ENCODE assay signal across 11 mouse cellular contexts in genomic region chr17:25462236-25462875, GRCm38 (mm10). TPM values are rescaled to one million over a fixed set of nuclear protein-coding genes. Genes with fewer than 3 reads are reported as not detected.
DNase-seq lines count a peak whose midpoint lies in the region; ATAC-seq and TF ChIP-seq lines count a peak whose summit lies in the region.
"Had no signal": no experiment of that assay in that cellular context is flagged by ENCODE, and none has a peak within 500 bp of the region (broad histone marks: within the 10 kb centered on the region; RNA-seq: fewer than 3 reads in every experiment).

No protein-coding gene starts in this region.

- 17% methylated on average over 9 of the region's 9 CpGs for WGBS in kidney, postnatal 0 days
- WGBS in embryonic facial prominence, embryonic 13.5 days: 26% methylated on average over 9 of the region's 9 CpGs
- WGBS in hindbrain, embryonic 10.5 days: 40% methylated on average over 9 of the region's 9 CpGs
- 20% methylated on average over 9 of the region's 9 CpGs for WGBS in midbrain, embryonic 14.5 days
- WGBS in thymus, adult 2 months: 42% methylated on average over 9 of the region's 9 CpGs

- TF ChIP-seq CTCF in kidney, postnatal 0 days (IDR thresholded peaks at IDR 0.05; ENCODE audit: low read depth): no peak
- no peak for TF ChIP-seq CTCF in thymus, adult 2 months (IDR thresholded peaks at IDR 0.05; ENCODE audit: borderline replicate concordance, control insufficient read depth, extremely low read depth, insufficient read depth, low read length, poor library complexity)

- no peak overlapping the region for H3K4me2 ChIP-seq in kidney, postnatal 0 days (ENCODE audit: low read length)
- no peak overlapping the region for H3K4me2 ChIP-seq in embryonic facial prominence, embryonic 13.5 days
- no peak overlapping the region for H3K4me2 ChIP-seq in midbrain, embryonic 14.5 days (ENCODE audit: low read length)

- no peaks in the 10 kb centered on the region for H3K27me3 ChIP-seq in kidney, postnatal 0 days (ENCODE audit: insufficient read depth, low read length)
- no peaks in the 10 kb centered on the region for H3K27me3 ChIP-seq in embryonic facial prominence, embryonic 13.5 days
- H3K27me3 ChIP-seq in hindbrain, embryonic 10.5 days (ENCODE audit: insufficient read depth, poor library complexity, severe bottlenecking): no peaks in the 10 kb centered on the region
- H3K27me3 ChIP-seq in midbrain, embryonic 14.5 days (ENCODE audit: control insufficient read depth, insufficient read depth, low read length): no peaks in the 10 kb centered on the region
- no peaks in the 10 kb centered on the region for H3K27me3 ChIP-seq in thymus, adult 2 months (ENCODE audit: control insufficient read depth, insufficient read depth, low read length)

- no peaks in the 10 kb centered on the region for H3K9me3 ChIP-seq in kidney, postnatal 0 days (replicated peaks; ENCODE audit: low read length)
- no peaks in the 10 kb centered on the region for H3K9me3 ChIP-seq in embryonic facial prominence, embryonic 13.5 days
- H3K9me3 ChIP-seq in hindbrain, embryonic 10.5 days: 0 out of 2 replicates have a peak, but pooled peaks cover 3% of the 10 kb centered on the region
- no peaks in the 10 kb centered on the region for H3K9me3 ChIP-seq in midbrain, embryonic 14.5 days (ENCODE audit: control insufficient read depth, low read length)
- H3K9me3 ChIP-seq: G1E had no signal

- H3K4me3 ChIP-seq in kidney, postnatal 0 days (replicated peaks; ENCODE audit: low read depth, low read length): no peak overlapping the region
- no peak overlapping the region for H3K4me3 ChIP-seq in embryonic facial prominence, embryonic 13.5 days
- no peak overlapping the region for H3K4me3 ChIP-seq in hindbrain, embryonic 10.5 days
- H3K4me3 ChIP-seq in midbrain, embryonic 14.5 days (replicated peaks; ENCODE audit: low read depth, low read length): no peak overlapping the region
- H3K4me3 ChIP-seq in thymus, adult 2 months (ENCODE audit: control insufficient read depth, insufficient read depth, low read length): no peak overlapping the region

- H3K9ac ChIP-seq in kidney, postnatal 0 days (ENCODE audit: low read depth, low read length): no peak overlapping the region
- H3K9ac ChIP-seq in embryonic facial prominence, embryonic 13.5 days: no peak overlapping the region; the same call in 1 of the 2 replicates
- H3K9ac ChIP-seq in midbrain, embryonic 14.5 days (replicated peaks; ENCODE audit: low read length): no peak overlapping the region
- H3K9ac ChIP-seq: liver, postnatal 0 days had no signal

- no peaks in the 10 kb centered on the region for H3K36me3 ChIP-seq in kidney, postnatal 0 days (ENCODE audit: insufficient read depth, low read length)
- no peaks in the 10 kb centered on the region for H3K36me3 ChIP-seq in embryonic facial prominence, embryonic 13.5 days
- H3K36me3 ChIP-seq in hindbrain, embryonic 10.5 days: no peaks in the 10 kb centered on the region
- no peaks in the 10 kb centered on the region for H3K36me3 ChIP-seq in midbrain, embryonic 14.5 days (ENCODE audit: control insufficient read depth, insufficient read depth, low read length)
- H3K36me3 ChIP-seq in thymus, adult 2 months (ENCODE audit: control insufficient read depth, insufficient read depth, low read length): no peaks in the 10 kb centered on the region
- H3K36me3 ChIP-seq: G1E had no signal

- peak; percentile 42 for DNase-seq in kidney, postnatal 0 days (ENCODE audit: low spot score)
- no peak for DNase-seq in kidney, adult 8-10 months
- peak; percentile 18 for DNase-seq in hindbrain, embryonic 10.5 days (ENCODE audit: low spot score)
- DNase-seq in midbrain, embryonic 14.5 days: peak; percentile 61
- DNase-seq in ovary, adult 18-20 months (ENCODE audit: low spot score): no peak
- DNase-seq in urinary bladder, adult 2 months (ENCODE audit: low spot score): no peak
- DNase-seq in thymus, adult 2 months: no peak
- DNase-seq: liver, postnatal 0 days had no signal

- ATAC-seq in kidney, postnatal 0 days (replicated peaks; ENCODE audit: low FRiP score, low read depth): peak; percentile 57; the same call in 1 of the 2 replicates
- ATAC-seq in embryonic facial prominence, embryonic 13.5 days (ENCODE audit: insufficient number of reproducible peaks, insufficient read depth, low FRiP score, low TSS enrichment, low read depth): 0 out of 2 replicates have a peak, but pooled peaks have one; percentile 43
- no peak for ATAC-seq in midbrain, embryonic 14.5 days (ENCODE audit: low FRiP score, low TSS enrichment)
- ATAC-seq: liver, postnatal 0 days had no signal

- no peak overlapping the region for H3K27ac ChIP-seq in kidney, postnatal 0 days
- no peak overlapping the region for H3K27ac ChIP-seq in embryonic facial prominence, embryonic 13.5 days
- peak overlapping the region; percentile 74 for H3K27ac ChIP-seq in hindbrain, embryonic 10.5 days
- H3K27ac ChIP-seq in midbrain, embryonic 14.5 days (replicated peaks; ENCODE audit: low read depth, low read length): no peak overlapping the region
- no peak overlapping the region for H3K27ac ChIP-seq in thymus, adult 2 months (ENCODE audit: control insufficient read depth, insufficient read depth, low read length)

- no peaks in the 10 kb centered on the region for H3K4me1 ChIP-seq in kidney, postnatal 0 days (replicated peaks; ENCODE audit: insufficient read depth, low read length)
- H3K4me1 ChIP-seq in embryonic facial prominence, embryonic 13.5 days: peaks cover 13% of the 10 kb centered on the region
- H3K4me1 ChIP-seq in hindbrain, embryonic 10.5 days (replicated peaks): peaks cover 11% of the 10 kb centered on the region
- H3K4me1 ChIP-seq in midbrain, embryonic 14.5 days (ENCODE audit: control insufficient read depth, insufficient read depth, low read length): peaks cover 8% of the 10 kb centered on the region
- no peaks in the 10 kb centered on the region for H3K4me1 ChIP-seq in thymus, adult 2 months (replicated peaks; ENCODE audit: control insufficient read depth, insufficient read depth, low read length)

- TF ChIP-seq POLR2A in thymus, adult 2 months (IDR thresholded peaks at IDR 0.05; ENCODE audit: control insufficient read depth, extremely low read depth, insufficient read depth, low read length, poor library complexity): no peak

RNA-seq across cellular contexts. Expression of gene Tekt4, which starts 7.9 kb away (rescaled TPM):
- polyA plus RNA-seq in kidney, postnatal 0 days (2015; fragmentation: Nextera tagmentation; extraction: Ambion mirVana): 0.14 TPM in 1 of 2 replicates, not detected in the other
- polyA plus RNA-seq in embryonic facial prominence, embryonic 13.5 days (2015; fragmentation: Nextera tagmentation; extraction: Ambion mirVana): not detected in 2 replicates
- polyA plus RNA-seq in hindbrain, embryonic 10.5 days (2016; fragmentation: Nextera tagmentation; extraction: Ambion mirVana): 1.2 and 2.8 TPM in 2 replicates
- 0.46 and 0.50 TPM in 2 replicates for polyA plus RNA-seq in midbrain, embryonic 14.5 days (2014; fragmentation: Nextera tagmentation; extraction: Ambion mirVana)
- polyA plus RNA-seq in urinary bladder, adult 2 months (2012; rRNA removed): 0.12 and 0.15 TPM in 2 replicates
- polyA plus RNA-seq in thymus, adult 2 months (2012; rRNA removed): 0.19 and 0.42 TPM in 2 replicates
- polyA plus RNA-seq: G1E had no signal

RNA-seq across cellular contexts. Expression of gene Cacna1h, which starts 28.8 kb away (rescaled TPM):
- 1.2 and 1.7 TPM in 2 replicates for polyA plus RNA-seq in kidney, postnatal 0 days (2015; fragmentation: Nextera tagmentation; extraction: Ambion mirVana)
- polyA plus RNA-seq in embryonic facial prominence, embryonic 13.5 days (2015; fragmentation: Nextera tagmentation; extraction: Ambion mirVana): 6.2 and 8.6 TPM in 2 replicates
- polyA plus RNA-seq in hindbrain, embryonic 10.5 days (2016; fragmentation: Nextera tagmentation; extraction: Ambion mirVana): 3.9 and 6.8 TPM in 2 replicates
- polyA plus RNA-seq in midbrain, embryonic 14.5 days (2014; fragmentation: Nextera tagmentation; extraction: Ambion mirVana): 11.3 and 15.0 TPM in 2 replicates
- polyA plus RNA-seq in urinary bladder, adult 2 months (2012; rRNA removed): 28.6 and 59.3 TPM in 2 replicates
- 1.5 and 4.3 TPM in 2 replicates for polyA plus RNA-seq in thymus, adult 2 months (2012; rRNA removed)
- polyA plus RNA-seq: G1E had no signal

RNA-seq across cellular contexts. Expression of gene Sstr5, which starts 34.7 kb away (rescaled TPM):
- polyA plus RNA-seq in kidney, postnatal 0 days (2015; fragmentation: Nextera tagmentation; extraction: Ambion mirVana): not detected in 2 replicates
- polyA plus RNA-seq in embryonic facial prominence, embryonic 13.5 days (2015; fragmentation: Nextera tagmentation; extraction: Ambion mirVana): 0.36 and 0.65 TPM in 2 replicates
- polyA plus RNA-seq in hindbrain, embryonic 10.5 days (2016; fragmentation: Nextera tagmentation; extraction: Ambion mirVana): 0.06 and 0.27 TPM in 2 replicates
- polyA plus RNA-seq in midbrain, embryonic 14.5 days (2014; fragmentation: Nextera tagmentation; extraction: Ambion mirVana): 0.36 and 0.61 TPM in 2 replicates
- 0.06 TPM in 1 of 2 replicates, not detected in the other for polyA plus RNA-seq in urinary bladder, adult 2 months (2012; rRNA removed)
- polyA plus RNA-seq in thymus, adult 2 months (2012; rRNA removed): not detected in 2 replicates
- polyA plus RNA-seq: G1E; liver, postnatal 0 days; spleen, adult 2 months had no signal

Comparison
In these comparisons a context has a peak if more than half of its experiments do, and no peak if none do; other contexts are left out.
1. DNase-seq: peak in kidney, postnatal 0 days (single experiment), hindbrain, embryonic 10.5 days (single experiment) and midbrain, embryonic 14.5 days (single experiment); none in kidney, adult 8-10 months (0 of 2), ovary, adult 18-20 months (single experiment), urinary bladder, adult 2 months (single experiment) and thymus, adult 2 months (single experiment).